Mouse (Mus musculus) ES-Bruce4 (cell line): ENCODE measurements around the gene Ptprr.

ENCODE experiments used
- CTCF ChIP-seq: IDR thresholded peaks from one replicate; pipeline ENCODE4 v1.8.1; 2011; ENCODE audit warnings: low read depth, low read length
- EP300 ChIP-seq: IDR thresholded peaks from 2 replicates; pipeline ENCODE4 v1.6.1; 2011; ENCODE audit warnings: low read depth, low read length; ENCODE audit not compliant: insufficient read depth
- POLR2A ChIP-seq: IDR thresholded peaks from one replicate; pipeline ENCODE4 v1.8.1; 2011; ENCODE audit warnings: low read length; ENCODE audit not compliant: insufficient read depth

GRCm38 (mm10) chr10:116125364-116125763, 107.4 kb downstream of the Ptprr start:
- no peak for TF ChIP-seq CTCF
- no peak for TF ChIP-seq EP300
- TF ChIP-seq POLR2A, result no peak
